In genomic region chr2:104494801-104495185, GRCm38 (mm10) we compare ENCODE assay signal across 8 mouse cellular contexts. TPM values are rescaled to one million over a fixed set of nuclear protein-coding genes. Genes with fewer than 3 reads are reported as not detected.
DNase-seq lines count a peak whose midpoint lies in the region; ATAC-seq and TF ChIP-seq lines count a peak whose summit lies in the region.

No protein-coding gene starts in this region.

- H3K79me2 ChIP-seq in C2C12 (ENCODE audit: control insufficient read depth, insufficient read depth), result peaks cover 44% of the 10 kb centered on the region

- intact Hi-C loops in gastrocnemius, adult 2 months (cut with DNase I), result loop anchor here (2.0 to 10.0 kb wide), 5 partner anchors 50 to 700 kb away; partner anchors contain the start of gene Caprin1

- no peak for ATAC-seq in embryonic facial prominence, embryonic 15.5 days (ENCODE audit: insufficient number of reproducible peaks, low FRiP score, low TSS enrichment, low read depth)
- no peak for ATAC-seq in intestine, postnatal 0 days
- ATAC-seq in midbrain, embryonic 12.5 days (ENCODE audit: low FRiP score, low read depth), result no peak
- ATAC-seq in megakaryocyte-erythroid progenitor cell, adult 5-6 weeks (replicated peaks; ENCODE audit: low FRiP score, low TSS enrichment, poor library complexity, severe bottlenecking), result no peak

- H3K4me3 ChIP-seq in gastrocnemius, adult 2 months, result peak overlapping the region; percentile 100
- peak overlapping the region; percentile 87 for H3K4me3 ChIP-seq in C2C12 (ENCODE audit: insufficient read depth, poor library complexity, severe bottlenecking)
- H3K4me3 ChIP-seq in embryonic facial prominence, embryonic 15.5 days (replicated peaks), result peak overlapping the region; percentile 93
- H3K4me3 ChIP-seq in intestine, postnatal 0 days (ENCODE audit: low read depth, low read length), result peak overlapping the region; percentile 94
- H3K4me3 ChIP-seq in midbrain, embryonic 12.5 days, result peak overlapping the region; percentile 68

- H3K9me3 ChIP-seq in embryonic facial prominence, embryonic 15.5 days (replicated peaks), result no peaks in the 10 kb centered on the region
- no peaks in the 10 kb centered on the region for H3K9me3 ChIP-seq in intestine, postnatal 0 days (ENCODE audit: control insufficient read depth)
- no peaks in the 10 kb centered on the region for H3K9me3 ChIP-seq in midbrain, embryonic 12.5 days

- peaks cover 34% of the 10 kb centered on the region for H3K79me3 ChIP-seq in C2C12 (ENCODE audit: low read depth)

- H3K27me3 ChIP-seq in C2C12 (ENCODE audit: control insufficient read depth, insufficient read depth, insufficient read length), result no peaks in the 10 kb centered on the region
- H3K27me3 ChIP-seq in embryonic facial prominence, embryonic 15.5 days, result no peaks in the 10 kb centered on the region
- H3K27me3 ChIP-seq in intestine, postnatal 0 days (replicated peaks; ENCODE audit: control insufficient read depth, insufficient read depth, low read length), result no peaks in the 10 kb centered on the region
- peaks cover 6% of the 10 kb centered on the region for H3K27me3 ChIP-seq in midbrain, embryonic 12.5 days

- H3K36me3 ChIP-seq in C2C12 (ENCODE audit: control insufficient read depth, insufficient read depth), result no peaks in the 10 kb centered on the region
- H3K36me3 ChIP-seq in embryonic facial prominence, embryonic 15.5 days, result no peaks in the 10 kb centered on the region
- no peaks in the 10 kb centered on the region for H3K36me3 ChIP-seq in intestine, postnatal 0 days (ENCODE audit: control insufficient read depth, insufficient read depth)
- H3K36me3 ChIP-seq in midbrain, embryonic 12.5 days, result no peaks in the 10 kb centered on the region

- WGBS in embryonic facial prominence, embryonic 15.5 days, result 10% methylated on average over 9 of the region's 9 CpGs
- WGBS in intestine, postnatal 0 days, result 22% methylated on average over 9 of the region's 9 CpGs
- 15% methylated on average over 9 of the region's 9 CpGs for WGBS in midbrain, embryonic 12.5 days

- H3K4me2 ChIP-seq in embryonic facial prominence, embryonic 15.5 days (replicated peaks), result peak overlapping the region; percentile 60
- peak overlapping the region; percentile 77 for H3K4me2 ChIP-seq in intestine, postnatal 0 days (replicated peaks; ENCODE audit: low read depth)
- H3K4me2 ChIP-seq in midbrain, embryonic 12.5 days (replicated peaks), result peak overlapping the region; percentile 83

- 0 out of 2 replicates have a peak overlapping the region, but pooled peaks have one; percentile 96 for H3K9ac ChIP-seq in embryonic facial prominence, embryonic 15.5 days
- peak overlapping the region; percentile 99 for H3K9ac ChIP-seq in intestine, postnatal 0 days (ENCODE audit: low read depth, low read length)
- peak overlapping the region; percentile 98 for H3K9ac ChIP-seq in midbrain, embryonic 12.5 days (replicated peaks)

- peak overlapping the region; percentile 100 for H3K27ac ChIP-seq in gastrocnemius, adult 2 months
- peak overlapping the region; percentile 99 for H3K27ac ChIP-seq in embryonic facial prominence, embryonic 15.5 days (replicated peaks)
- peak overlapping the region; percentile 100 for H3K27ac ChIP-seq in intestine, postnatal 0 days (ENCODE audit: low read depth, low read length)
- peak overlapping the region; percentile 99 for H3K27ac ChIP-seq in midbrain, embryonic 12.5 days (replicated peaks)

- H3ac ChIP-seq in C2C12 (ENCODE audit: control insufficient read depth, insufficient read length, low read depth), result peak overlapping the region; percentile 53

- no peak for TF ChIP-seq CTCF in gastrocnemius, adult 2 months (IDR thresholded peaks at IDR 0.05)
- no peak for TF ChIP-seq CTCF in C2C12 (IDR thresholded peaks at IDR 0.05; ENCODE audit: control insufficient read depth, insufficient read depth, insufficient read length)
- no peak for TF ChIP-seq CTCF in intestine, postnatal 0 days (IDR thresholded peaks at IDR 0.05; ENCODE audit: low read depth)

- peaks cover 11% of the 10 kb centered on the region for H3K4me1 ChIP-seq in embryonic facial prominence, embryonic 15.5 days
- H3K4me1 ChIP-seq in intestine, postnatal 0 days (replicated peaks; ENCODE audit: control insufficient read depth, insufficient read depth, low read length), result peaks cover 3% of the 10 kb centered on the region; the same call in 1 of the 2 replicates
- H3K4me1 ChIP-seq in midbrain, embryonic 12.5 days, result 0 out of 2 replicates have a peak, but pooled peaks cover 13% of the 10 kb centered on the region

- no peak for DNase-seq in gastrocnemius, adult 2 months
- DNase-seq in gastrocnemius, postnatal 10 days, result no peak
- DNase-seq in retina, postnatal 1 day, result no peak

TF ChIP-seq in C2C12, 6 proteins besides CTCF, POLR2A, EP300 and RAD21:
- TF ChIP-seq MYOD1 (IDR thresholded peaks at IDR 0.05; ENCODE audit: control insufficient read depth, insufficient read length, low read depth), result no peak
- no peak for TF ChIP-seq MAX (IDR thresholded peaks at IDR 0.05)
- no peak for TF ChIP-seq CEBPB (IDR thresholded peaks at IDR 0.05; ENCODE audit: low read depth)

RNA-seq across cellular contexts. Expression of gene Hipk3, which starts 0.5 kb away (rescaled TPM):
- total RNA-seq in gastrocnemius, adult 2 months (2021), result 100 to 1,000 TPM; 228 to 267 TPM
- 100 to 1,000 TPM; 147 to 152 TPM for total RNA-seq in gastrocnemius, postnatal 10 days (2021)
- polyA plus RNA-seq in C2C12 (2012; fragmentation: generic; extraction: Trizol), result 8.8 TPM
- 17.5 and 18.5 TPM in 2 replicates for polyA plus RNA-seq in embryonic facial prominence, embryonic 15.5 days (2015; fragmentation: Nextera tagmentation; extraction: Ambion mirVana)
- polyA plus RNA-seq in intestine, postnatal 0 days (2015; fragmentation: Nextera tagmentation; extraction: Ambion mirVana), result 10.1 and 10.7 TPM in 2 replicates
- polyA plus RNA-seq in midbrain, embryonic 12.5 days (2016; fragmentation: Nextera tagmentation; extraction: Ambion mirVana), result 9.4 and 11.3 TPM in 2 replicates
- 23.9 and 32.3 TPM in 2 replicates for total RNA-seq in megakaryocyte-erythroid progenitor cell, adult 5-6 weeks (2014; fragmentation: Nextera tagmentation)
- total RNA-seq in megakaryocyte-erythroid progenitor cell, adult 5-6 weeks (2017), result 23.5 and 29.3 TPM in 2 replicates
